Mouse (Mus musculus) adrenal gland, postnatal 4 days (tissue): ENCODE results near the gene Gm9970. TPM values are rescaled to one million over a fixed set of nuclear protein-coding genes. Genes with fewer than 3 reads are reported as not detected.
A peak's percentile ranks its signal among the peaks of the same experiment; 100 is the strongest.

ENCODE experiments used
- DNase-seq, 2 experiments: peaks; one replicate each; pipeline ENCODE4 v3.0.0; 2021 to 2022; ENCODE audit warnings: low spot score in 2 of 2, mixed read lengths in 2 of 2
- total RNA-seq, 2 experiments: library from RNA; stranded (reverse); gene quantifications; 2 replicates each; pipeline ENCODE4 v1.2.3; 2021

The Gm9970 gene
- total RNA-seq, 2 experiments from 2014 or later = 0.98 to 1.0 TPM

- DNase-seq = no peak
These were observed 44.8 kb downstream of the Gm9970 start for GRCm38 (mm10) chr5:31196207-31196606.

GRCm38 (mm10) chr5:31195671-31196070 is 45.4 kb downstream of the Gm9970 start:
- DNase-seq = no peak

- no peak for DNase-seq
These were observed 46.2 kb downstream of the Gm9970 start for GRCm38 (mm10) chr5:31194486-31195485.

GRCm38 (mm10) chr5:31193631-31194281 is 47.3 kb downstream of the Gm9970 start:
- DNase-seq = no peak

GRCm38 (mm10) chr5:31192939-31193630 is 47.9 kb downstream of the Gm9970 start, which contains the start of the genes Snx17 and Eif2b4:
TSS of gene Snx17 (plus strand) at chr5:31193227.
TSS of gene Eif2b4 (minus strand) at chr5:31193430.
- DNase-seq = peak; percentile 98 to 99

- peak in 1 of 2 experiments; percentile 70 for DNase-seq
These were observed 48.7 kb downstream of the Gm9970 start for GRCm38 (mm10) chr5:31192045-31192938.

Other genes starting within 250 kb of the Gm9970 start
- 100 to 1,000 TPM; 109 to 115 TPM for gene Atraid, start 192.9 kb downstream of the Gm9970 start, total RNA-seq
- 10 to 100 TPM; 18.8 to 20.9 TPM for gene Slc5a6, start 192.3 kb downstream of the Gm9970 start, total RNA-seq
- 10 to 100 TPM; 33.0 to 40.2 TPM for gene Cad, start 186.5 kb downstream of the Gm9970 start, total RNA-seq
- gene Dnajc5g, start 134.9 kb downstream of the Gm9970 start, total RNA-seq = not detected
- gene Slc30a3, start 133.0 kb downstream of the Gm9970 start, total RNA-seq = under 1 TPM; 0.34 to 0.50 TPM
- gene Trim54, start 124.5 kb downstream of the Gm9970 start, total RNA-seq = 1 to 10 TPM; 1.8 to 4.2 TPM
- not detected for gene Ucn, start 102.4 kb downstream of the Gm9970 start, total RNA-seq
- 10 to 100 TPM; 51.9 to 52.7 TPM for gene Mpv17, start 87.0 kb downstream of the Gm9970 start, total RNA-seq
- 1 to 10 TPM; 2.7 to 3.3 TPM for gene Gm29609, start 61.3 kb downstream of the Gm9970 start, total RNA-seq
- 10 to 100 TPM; 87.2 to 88.0 TPM for gene Gtf3c2, start 61.1 kb downstream of the Gm9970 start, total RNA-seq
- gene Snx17, start 48.0 kb downstream of the Gm9970 start, total RNA-seq = 100 to 1,000 TPM; 113 TPM
- gene Eif2b4, start 47.8 kb downstream of the Gm9970 start, total RNA-seq = 10 to 100 TPM; 36.8 to 41.9 TPM
- gene Zfp513, start 38.9 kb downstream of the Gm9970 start, total RNA-seq = 10 to 100 TPM; 32.3 to 33.7 TPM
- gene Ppm1g, start 20.5 kb downstream of the Gm9970 start, total RNA-seq = 100 to 1,000 TPM; 107 to 117 TPM
- gene Nrbp1, start 368 bp downstream of the Gm9970 start, total RNA-seq = 100 to 1,000 TPM; 113 TPM
- gene Krtcap3, start 10.5 kb upstream of the Gm9970 start, total RNA-seq = 1 to 10 TPM; 5.7 to 9.1 TPM
- gene Ift172, start 49.9 kb upstream of the Gm9970 start, total RNA-seq = 10 to 100 TPM; 40.8 to 44.9 TPM
- 10 to 100 TPM; 12.8 to 18.3 TPM for gene Fndc4, start 54.8 kb upstream of the Gm9970 start, total RNA-seq
- 10 to 100 TPM in 1 of 2 experiments, under 1 TPM in 1; 0.39 to 17.9 TPM for gene Gckr, start 56.2 kb upstream of the Gm9970 start, total RNA-seq
- gene Zfp512, start 211.2 kb upstream of the Gm9970 start, total RNA-seq = 10 to 100 TPM; 34.2 to 34.8 TPM
- under 1 TPM; 0.50 to 0.62 TPM for gene 4930548H24Rik, start 244.5 kb upstream of the Gm9970 start, total RNA-seq